Mouse (Mus musculus) embryonic stem cell, embryonic (primary cell): ENCODE measurements around the gene Tdrd9.

Experiments
- CTCF ChIA-PET, 4 experiments: fragments of 300-600 bp in 2 of 4; fragments of 350-600 bp in 2 of 4; sonication (Branson Sonifier 250); formaldehyde crosslinking; loops; one replicate each; lab custom pipeline; 2022; ENCODE audit warnings: inconsistent platforms in 2 of 4; lab: Charles Lee
- POLR2A ChIA-PET, 4 experiments: fragments of 300-600 bp in 2 of 4; fragments of 350-600 bp in 2 of 4; sonication (Branson Sonifier 250); formaldehyde crosslinking; loops; one replicate each; lab custom pipeline; 2022; ENCODE audit warnings: antibody characterized with exemption in 4 of 4, inconsistent platforms in 1 of 4; lab: Charles Lee

The Tdrd9 gene

DNA sequence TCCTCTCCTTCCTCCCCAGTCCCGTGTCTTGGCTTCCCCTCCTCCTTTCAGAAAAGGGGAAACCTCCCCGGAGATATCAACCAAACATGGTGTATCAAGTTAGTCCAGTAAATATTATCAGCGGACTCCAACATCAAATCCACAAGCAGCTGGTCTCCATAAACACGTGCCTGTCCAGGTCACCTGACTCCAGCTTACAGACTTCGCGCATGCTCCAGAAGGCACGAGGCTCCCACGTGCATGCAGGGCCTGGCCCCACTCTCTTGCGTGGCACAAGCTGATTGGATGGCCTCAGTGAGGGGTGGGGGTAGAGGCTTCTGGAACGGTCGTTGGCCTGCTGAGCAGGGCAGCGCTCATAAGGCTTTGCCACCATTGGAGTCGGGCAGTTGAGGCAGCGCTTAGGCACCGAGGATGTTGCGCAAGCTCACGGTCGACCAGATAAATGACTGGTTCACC is at the start of gene Tdrd9:
Gene Tdrd9 (plus strand): TSS at position 329 of the 456 bp plus-strand sequence.
- POLR2A ChIA-PET = interaction anchor here in 3 of 4 experiments (0.6 to 3.1 kb wide), 13 partner anchors 8 to 385 kb away, joined by 3 to 13 read pairs (median 3); partner anchors contain the start of genes Ckb (in 1 of the 3) and Rd3l (in 1 of the 3)

DNA sequence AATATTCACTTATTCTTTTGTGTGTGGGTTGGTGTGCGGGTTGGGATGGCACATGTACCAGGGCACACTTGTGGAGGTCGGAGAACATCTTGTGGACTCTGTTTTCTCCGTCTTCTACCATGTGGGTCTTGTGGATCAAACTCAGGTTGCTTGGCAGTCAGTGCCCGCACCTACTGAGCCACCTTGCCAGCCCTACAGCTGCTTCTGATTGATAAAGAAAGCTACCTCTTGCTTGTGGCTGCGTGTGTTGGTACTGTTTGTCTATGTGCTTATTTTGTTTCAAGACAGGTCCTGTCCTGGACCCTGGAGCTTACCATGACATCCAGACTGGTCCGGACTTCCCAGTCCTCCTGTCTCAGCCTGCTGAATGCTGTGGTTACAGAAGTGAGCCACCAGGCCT is 48.2 kb upstream of the Tdrd9 start:
- ChIA-PET CTCF (interaction anchor here in 1 of 4 experiments (0.7 kb wide), 1 partner anchor 10 kb away, joined by 3 read pairs; no protein-coding TSS in a partner anchor), POLR2A (interaction anchor here in 2 of 4 experiments (0.7 to 0.8 kb wide), 2 partner anchors 11 to 21 kb away, joined by 3 to 4 read pairs; no protein-coding TSS in a partner anchor)

More for the DNA sequence above, at the start of gene Tdrd9:
- CTCF ChIA-PET = interaction anchor here in 2 of 4 experiments (1.5 kb wide), 2 partner anchors 13 kb away, joined by 3 to 9 read pairs; no protein-coding TSS in a partner anchor

DNA sequence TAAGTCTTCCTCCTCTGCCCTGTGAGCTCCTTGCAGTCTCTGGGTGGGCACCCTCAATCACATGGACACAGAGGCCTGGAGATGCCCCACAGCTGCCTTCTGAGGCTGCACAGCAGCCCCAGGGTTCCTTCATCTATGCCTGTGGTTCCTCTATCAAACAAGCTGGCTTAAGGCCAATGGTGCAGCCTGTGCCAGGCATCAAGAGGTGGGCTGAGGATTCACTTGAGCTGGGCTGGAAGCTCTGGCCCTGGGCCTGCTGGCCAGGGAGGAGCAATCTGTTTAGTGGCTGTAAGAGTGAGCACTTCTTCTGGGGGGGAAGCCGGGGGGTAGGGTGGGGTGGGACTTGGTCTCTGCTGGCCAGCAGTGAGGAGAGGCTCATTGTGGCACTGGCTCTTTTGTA is 44.0 kb upstream of the Tdrd9 start:
- ChIA-PET POLR2A (interaction anchor here in 1 of 4 experiments (3.1 kb wide), 1 partner anchor 11 kb away, joined by 16 read pairs; no protein-coding TSS in a partner anchor), CTCF (no interaction called here)

DNA sequence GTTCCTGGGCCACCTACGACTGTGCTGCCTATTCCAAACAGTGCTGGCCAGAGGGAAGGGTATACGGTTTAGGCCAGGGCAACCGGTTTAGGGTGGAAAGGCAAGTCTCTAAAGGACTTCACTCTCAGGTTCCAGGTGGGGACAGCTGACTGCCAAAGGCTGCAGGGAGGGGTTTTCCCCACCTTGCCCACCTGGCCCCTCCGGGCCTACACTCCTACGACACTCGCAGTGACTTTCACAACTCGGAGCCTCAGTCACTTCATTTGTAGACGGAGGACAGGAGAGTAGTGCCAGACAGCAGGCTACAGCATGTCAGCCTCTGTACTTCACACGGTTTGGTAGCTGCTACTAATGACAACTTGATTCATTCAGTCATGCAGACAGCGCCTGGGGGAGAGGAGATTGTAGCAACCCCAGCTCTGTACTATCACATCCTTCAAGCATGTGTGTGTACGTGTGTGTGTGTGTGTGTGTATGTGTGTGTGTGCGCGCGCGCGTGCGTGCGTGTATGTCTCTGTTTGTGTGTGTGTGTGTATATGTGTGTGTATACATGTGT is 42.9 kb upstream of the Tdrd9 start:
- ChIA-PET CTCF (interaction anchor here in 2 of 4 experiments (0.6 to 1.0 kb wide), 2 partner anchors 16 to 185 kb away, joined by 3 read pairs; no protein-coding TSS in a partner anchor), POLR2A (interaction anchor here in 3 of 4 experiments (0.7 to 3.1 kb wide), 3 partner anchors 10 to 203 kb away, joined by 3 to 16 read pairs (median 3); no protein-coding TSS in a partner anchor)

DNA sequence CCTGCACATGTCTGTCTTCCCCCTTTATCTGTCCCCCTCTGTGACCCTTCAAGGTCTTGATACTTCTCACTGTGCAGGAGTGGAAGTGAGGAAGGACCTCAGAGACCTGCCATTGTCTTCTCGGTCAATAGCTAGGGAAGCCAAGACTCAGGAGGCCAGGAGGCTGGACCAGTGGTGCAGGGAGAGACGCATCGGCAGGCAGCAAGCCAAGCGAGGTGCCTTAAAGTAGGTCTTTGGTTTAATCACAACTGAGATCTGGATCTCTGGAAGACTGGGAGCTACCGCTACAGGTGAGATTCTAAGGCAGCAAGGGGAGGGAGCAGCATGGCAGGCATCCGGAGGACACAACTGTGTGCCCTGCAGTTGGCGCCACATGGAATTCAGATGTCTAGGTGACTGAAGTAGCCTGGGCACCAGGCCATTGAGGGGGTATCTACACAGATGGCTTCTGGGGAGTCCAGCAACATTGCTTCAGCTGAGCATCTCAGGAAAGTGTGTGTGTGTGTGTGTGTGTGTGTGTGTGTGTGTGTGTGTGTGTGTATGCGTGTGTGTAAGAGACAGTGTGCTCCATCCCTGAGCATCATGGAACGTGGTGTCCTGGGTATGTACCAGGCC is 39.8 kb upstream of the Tdrd9 start:
- ChIA-PET POLR2A (interaction anchor here in 1 of 4 experiments (1.5 kb wide), 1 partner anchor 18 kb away, joined by 3 read pairs; no protein-coding TSS in a partner anchor), CTCF (interaction anchor here in 1 of 4 experiments (0.6 kb wide), 1 partner anchor 643 kb away, joined by 3 read pairs; no protein-coding TSS in a partner anchor)

DNA sequence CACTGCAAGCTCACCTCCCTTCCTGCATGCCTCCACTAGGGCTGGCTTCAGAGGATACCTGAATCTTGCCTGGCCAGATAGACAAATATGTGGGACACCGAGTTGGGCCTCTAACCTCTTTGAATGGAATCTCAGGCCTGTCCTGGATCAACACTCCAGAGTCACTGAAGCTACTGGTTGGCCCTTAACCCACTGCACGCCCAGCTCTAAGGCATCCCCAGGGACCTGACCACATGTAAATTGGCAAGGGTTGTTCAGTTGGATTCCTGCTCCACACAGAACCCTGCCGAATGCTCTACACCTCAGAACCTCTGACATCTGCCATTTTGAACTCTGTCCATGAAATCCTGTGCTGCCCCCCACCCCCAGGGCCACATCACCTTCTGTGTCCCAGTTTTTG is 38.8 kb upstream of the Tdrd9 start:
- ChIA-PET POLR2A (interaction anchor here in 3 of 4 experiments (0.5 to 1.5 kb wide), 5 partner anchors 11 to 235 kb away, joined by 3 to 4 read pairs (median 3); no protein-coding TSS in a partner anchor), CTCF (interaction anchor here in 1 of 4 experiments (1.2 kb wide), 1 partner anchor 25 kb away, joined by 3 read pairs; no protein-coding TSS in a partner anchor)

DNA sequence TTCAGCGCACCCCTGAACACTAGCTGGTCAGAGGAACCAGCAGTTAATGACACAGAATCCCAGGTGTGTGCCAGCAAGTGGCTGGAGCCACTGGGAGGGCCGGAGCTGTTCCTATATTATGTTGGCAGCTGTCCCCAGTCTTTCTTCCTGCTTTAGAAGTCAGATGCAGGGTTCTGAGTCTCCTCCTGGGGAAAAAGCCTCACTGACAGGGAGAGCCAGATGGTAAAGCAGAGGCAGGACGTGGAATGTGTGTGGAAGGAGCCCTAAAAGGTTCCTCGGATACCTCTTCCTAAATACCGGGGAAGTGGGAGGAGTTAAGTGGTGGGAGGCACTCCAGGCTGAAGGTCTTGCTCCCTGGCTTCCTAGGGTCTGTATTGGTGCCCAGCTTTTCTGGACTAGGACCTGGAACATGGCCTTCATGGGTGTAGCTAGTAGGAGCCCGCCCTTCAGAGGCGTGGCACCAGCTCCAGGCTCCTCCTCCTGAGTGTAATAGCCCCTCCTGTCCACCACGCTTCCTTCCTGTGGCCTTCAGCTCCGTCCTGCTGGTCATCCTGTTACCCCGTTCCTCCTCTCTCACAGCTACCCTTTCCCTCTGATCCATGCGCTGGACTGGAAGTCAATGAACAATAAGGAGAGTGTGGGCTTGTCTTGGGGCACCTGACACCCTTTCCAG is 38.2 kb upstream of the Tdrd9 start:
- ChIA-PET POLR2A (interaction anchor here in 3 of 4 experiments (0.5 to 2.6 kb wide), 16 partner anchors 9 to 381 kb away, joined by 3 to 11 read pairs (median 4); partner anchors contain the start of genes Atp5mpl (in 1 of the 3), Ckb (in 1 of the 3), Xrcc3 (in 1 of the 3) and Zfyve21 (in 1 of the 3)), CTCF (interaction anchor here in 3 of 4 experiments (0.8 to 1.5 kb wide), 3 partner anchors 10 to 25 kb away, joined by 3 to 4 read pairs (median 3); no protein-coding TSS in a partner anchor)

DNA sequence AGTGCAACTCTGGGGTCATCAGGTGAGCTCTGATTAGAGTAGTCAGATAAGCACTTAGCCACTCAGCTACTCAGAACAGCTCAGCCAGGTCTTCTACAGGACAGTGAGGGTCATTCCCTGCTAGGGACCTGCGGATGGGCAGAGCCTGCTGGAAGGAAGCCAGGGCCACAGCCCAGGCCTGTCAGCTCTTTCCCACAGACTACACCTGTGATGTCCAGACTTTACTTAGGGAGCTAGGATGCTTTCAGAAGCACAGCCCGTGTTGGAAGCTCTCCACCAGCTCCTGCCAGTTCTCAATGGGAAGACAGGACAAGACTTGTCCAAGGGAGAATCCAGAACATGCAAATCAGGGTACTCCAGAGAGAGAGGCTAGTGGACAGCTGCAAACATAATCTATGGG is 37.4 kb upstream of the Tdrd9 start:
- CTCF ChIA-PET = interaction anchor here in 2 of 4 experiments (0.8 to 1.5 kb wide), 2 partner anchors 11 to 13 kb away, joined by 3 to 4 read pairs; no protein-coding TSS in a partner anchor
- POLR2A ChIA-PET = interaction anchor here in 3 of 4 experiments (0.5 to 2.6 kb wide), 12 partner anchors 9 to 381 kb away, joined by 3 to 11 read pairs (median 4); partner anchors contain the start of genes Atp5mpl (in 1 of the 3), Ckb (in 1 of the 3), Xrcc3 (in 1 of the 3) and Zfyve21 (in 1 of the 3)

DNA sequence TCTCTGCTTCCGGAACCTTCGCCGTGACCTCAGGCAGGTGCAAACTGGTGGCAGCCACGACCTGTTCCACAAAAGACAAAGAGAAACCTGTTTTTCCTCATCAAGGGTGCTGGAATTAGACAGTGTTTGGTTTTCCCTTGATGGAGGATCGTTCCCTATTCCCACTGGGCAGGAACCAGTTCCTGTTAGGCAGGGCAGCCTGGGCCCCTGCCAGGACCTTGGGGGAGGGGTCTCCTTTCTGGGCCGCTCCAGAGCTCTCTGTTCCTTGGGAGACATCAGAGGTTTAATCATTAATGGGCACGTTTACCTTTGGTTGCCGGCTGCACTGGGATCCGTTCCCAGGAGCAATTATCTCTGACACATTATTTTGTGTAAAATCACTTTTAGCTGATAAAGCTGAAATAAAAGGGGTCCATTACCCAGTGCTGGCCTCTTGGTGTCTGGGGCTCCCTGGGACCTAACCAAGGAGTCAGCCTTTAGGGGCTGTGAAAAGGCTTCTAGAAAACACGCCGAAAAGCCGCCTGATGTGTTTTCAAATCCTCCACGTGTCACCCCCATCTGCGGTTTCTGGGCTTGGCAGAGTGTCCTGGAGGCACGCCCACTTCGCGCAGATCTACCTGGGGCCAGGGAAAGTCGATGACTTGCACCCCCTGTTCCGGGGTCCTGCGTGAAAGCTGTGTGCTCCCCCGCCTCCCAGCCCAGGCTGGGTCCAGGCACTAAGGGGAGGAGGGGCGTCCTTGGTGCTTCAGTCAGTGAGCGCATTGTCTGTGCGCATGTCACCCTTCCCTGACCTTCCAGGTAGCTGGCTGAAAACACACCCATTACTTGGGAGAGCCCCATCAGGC is 34.4 kb upstream of the Tdrd9 start:
- ChIA-PET CTCF (interaction anchor here in 3 of 4 experiments (0.6 to 2.6 kb wide), 10 partner anchors 20 to 512 kb away, joined by 3 to 18 read pairs (median 3); partner anchors contain the start of gene Atp5mpl (in 2 of the 3)), POLR2A (interaction anchor here in 3 of 4 experiments (0.6 to 4.0 kb wide), 29 partner anchors 9 to 624 kb away, joined by 3 to 17 read pairs (median 4); partner anchors contain the start of genes Atp5mpl (in 2 of the 3), Ckb (in 2 of the 3), Ppp1r13b (in 1 of the 3) and Tdrd9 (in 1 of the 3))

DNA sequence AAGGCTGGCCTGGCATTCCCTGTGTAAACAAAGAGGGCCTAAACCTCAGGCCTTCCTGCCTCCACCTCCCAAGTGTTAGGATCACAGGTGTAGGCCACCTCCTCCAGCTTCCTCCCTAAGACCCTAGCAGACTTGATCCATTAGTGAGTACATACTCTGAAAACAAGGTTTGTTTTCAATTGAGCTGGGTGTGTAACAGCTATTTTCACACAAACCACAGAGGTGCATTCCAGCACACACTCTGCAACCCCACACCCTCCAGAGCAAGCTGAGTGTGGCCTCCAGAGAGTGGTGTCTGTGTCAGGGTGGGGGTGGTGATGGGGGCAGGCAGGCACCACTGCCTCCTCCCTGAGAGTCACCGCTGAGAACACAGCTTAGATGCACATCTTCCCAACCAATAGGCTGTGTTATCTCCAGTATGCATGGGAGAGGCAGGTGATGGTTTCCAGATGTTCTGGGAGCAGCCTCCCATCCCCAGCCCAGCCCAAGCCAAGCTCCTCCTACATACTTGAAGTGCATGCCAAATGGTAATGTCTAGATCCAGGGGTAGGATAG is 32.7 kb upstream of the Tdrd9 start:
- ChIA-PET POLR2A (interaction anchor here (0.6 to 4.0 kb wide), 29 partner anchors 9 to 855 kb away, joined by 3 to 16 read pairs (median 4); partner anchors contain the start of genes Eif5 (in 2 of the 4), Atp5mpl (in 1 of the 4), Ckb (in 1 of the 4) and Ppp1r13b (in 1 of the 4)), CTCF (interaction anchor here (0.6 to 3.6 kb wide), 6 partner anchors 12 to 616 kb away, joined by 3 to 13 read pairs (median 4); partner anchors contain the start of gene Atp5mpl (in 1 of the 4))

DNA sequence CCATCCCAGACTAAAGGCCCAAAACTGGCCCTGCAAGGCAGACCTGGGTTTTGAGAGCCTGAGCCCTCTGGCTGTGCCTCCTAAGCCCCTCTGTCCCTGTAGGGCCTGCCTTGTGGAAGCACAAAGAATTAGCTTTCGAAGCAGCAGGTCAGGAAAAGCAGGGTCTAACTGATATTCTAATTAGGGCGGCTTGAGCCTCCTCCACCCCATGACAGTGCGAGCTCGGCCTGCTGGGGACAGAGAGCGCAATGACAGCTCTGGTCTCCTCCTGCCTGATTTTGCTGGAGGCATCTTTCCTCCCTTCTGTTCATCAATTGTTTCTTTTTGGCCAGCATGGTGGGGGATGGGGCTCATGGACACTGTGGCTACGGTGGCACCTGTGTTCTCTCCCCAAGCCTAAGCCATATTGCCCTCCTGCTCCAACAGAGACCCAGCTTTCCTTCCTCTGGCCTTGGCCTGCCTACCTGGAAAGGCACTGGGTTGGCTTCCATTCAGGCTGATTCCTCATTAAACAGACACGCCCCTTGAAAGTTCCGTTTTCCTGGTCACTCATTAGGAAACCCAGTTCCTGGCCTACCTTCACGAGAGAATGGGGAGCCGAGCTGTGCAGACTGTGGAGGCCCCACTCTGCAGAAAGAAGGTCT is 27.8 kb upstream of the Tdrd9 start:
- CTCF ChIA-PET = interaction anchor here in 3 of 4 experiments (0.7 to 1.3 kb wide), 3 partner anchors 15 to 26 kb away, joined by 3 read pairs; no protein-coding TSS in a partner anchor
- POLR2A ChIA-PET = interaction anchor here in 3 of 4 experiments (0.8 to 1.9 kb wide), 4 partner anchors 8 to 10 kb away, joined by 3 to 11 read pairs (median 4); no protein-coding TSS in a partner anchor

DNA sequence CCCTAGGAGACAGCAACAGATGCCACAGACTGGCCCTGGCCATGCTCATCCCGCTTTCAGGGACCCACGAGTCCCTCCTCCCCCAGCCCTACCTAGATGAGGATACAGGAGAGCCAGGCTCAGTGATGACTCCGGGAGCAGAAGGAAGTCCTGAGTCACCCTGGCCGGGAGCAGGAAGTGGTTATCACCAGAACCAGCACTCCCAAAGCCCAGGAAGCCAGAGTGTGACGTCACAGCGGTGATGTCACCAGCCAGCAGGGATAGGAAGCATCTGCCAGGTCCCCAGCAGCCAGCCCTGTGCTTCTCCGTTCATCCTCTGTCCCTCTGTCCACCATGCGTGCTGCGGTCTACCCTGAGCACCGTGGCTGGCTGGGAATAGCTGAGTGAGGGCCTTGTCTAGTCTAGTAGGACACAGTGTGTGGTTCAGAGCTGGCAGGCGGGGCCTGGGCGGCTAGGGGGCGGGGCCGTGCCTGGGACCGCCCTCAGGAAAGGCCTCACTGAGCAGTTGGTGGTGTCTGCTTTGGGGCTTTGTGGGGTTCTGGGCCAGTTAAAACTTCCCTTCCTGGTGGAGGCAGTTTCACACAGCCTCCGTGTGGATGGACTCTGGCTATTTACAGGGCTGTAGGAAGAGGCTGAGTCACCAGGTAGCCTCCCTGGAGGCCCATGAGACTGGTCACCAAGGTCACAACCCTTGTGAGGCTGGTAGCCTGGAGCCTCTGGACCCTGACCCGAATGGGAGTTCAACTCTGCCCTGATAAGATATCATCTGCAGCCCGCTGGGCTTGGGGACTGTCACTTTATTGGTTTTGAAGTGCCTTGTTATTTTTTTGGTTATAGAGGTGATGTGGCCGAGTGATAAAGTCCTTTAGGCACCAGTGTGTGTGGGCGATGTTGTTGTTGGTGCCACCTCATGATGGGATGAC is 27.0 kb upstream of the Tdrd9 start:
- POLR2A ChIA-PET = interaction anchor here in 2 of 4 experiments (0.8 to 3.3 kb wide), 3 partner anchors 7 to 10 kb away, joined by 3 to 17 read pairs (median 9); no protein-coding TSS in a partner anchor
- CTCF ChIA-PET = interaction anchor here in 2 of 4 experiments (1.0 to 1.3 kb wide), 2 partner anchors 14 to 27 kb away, joined by 3 read pairs; no protein-coding TSS in a partner anchor

DNA sequence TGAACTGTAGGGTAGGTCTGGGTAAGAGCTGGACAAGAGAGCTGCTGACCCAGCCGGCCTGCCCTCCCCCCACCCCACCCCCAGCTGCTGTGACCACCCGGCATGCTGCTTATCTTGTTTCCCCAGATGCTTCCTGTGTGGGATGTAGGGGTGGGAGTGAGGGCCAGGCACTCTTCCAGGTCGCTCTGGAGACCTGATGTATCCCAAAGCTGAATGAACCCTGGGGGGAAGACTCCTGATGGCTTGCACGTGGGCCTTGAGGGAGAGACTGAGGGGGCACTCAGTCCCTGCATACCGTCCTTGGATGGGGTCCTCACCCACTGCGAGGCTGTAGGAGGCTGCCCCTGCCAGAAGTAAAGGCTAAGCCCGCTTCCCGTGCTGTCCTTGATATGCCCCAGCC is 26.2 kb upstream of the Tdrd9 start:
- CTCF ChIA-PET = no interaction called here
- POLR2A ChIA-PET = interaction anchor here in 2 of 4 experiments (0.7 to 3.3 kb wide), 4 partner anchors 8 to 58 kb away, joined by 3 to 17 read pairs (median 6); no protein-coding TSS in a partner anchor
